Mouse (Mus musculus) hematopoietic stem cell, adult 5-6 weeks (primary cell): ENCODE results near the gene 1700013H16Rik. TPM values are rescaled to one million over a fixed set of nuclear protein-coding genes. Genes with fewer than 3 reads are reported as not detected.
"Not testable (repeated sequence)": the region's sequence is repeated elsewhere in the genome, so short reads cannot be mapped to it uniquely, and the experiment has no call there.

Experiments used
- ATAC-seq, 2 experiments: fragments of 125-278 bp in 1 of 2; replicated peaks in 1 of 2; 2 replicates each; pipeline ENCODE4 v1.8.0; 2016 to 2017; ENCODE audit warnings: inconsistent platforms in 2 of 2, mild to moderate bottlenecking in 2 of 2, moderate number of reproducible peaks in 2 of 2, low read depth in 1 of 2, moderate TSS enrichment in 1 of 2; ENCODE audit not compliant: low FRiP score in 2 of 2, poor library complexity in 2 of 2, severe bottlenecking in 2 of 2, insufficient read depth in 1 of 2, low TSS enrichment in 1 of 2
- total RNA-seq: library from RNA; stranded (forward); fragments of 172-1452, 232-1000 nt; gene quantifications from 2 replicates; pipeline ENCODE4 v1.2.3, GENCODE M21; 2017

1700013H16Rik gene
- total RNA-seq = not detected in 2 replicates

DNA sequence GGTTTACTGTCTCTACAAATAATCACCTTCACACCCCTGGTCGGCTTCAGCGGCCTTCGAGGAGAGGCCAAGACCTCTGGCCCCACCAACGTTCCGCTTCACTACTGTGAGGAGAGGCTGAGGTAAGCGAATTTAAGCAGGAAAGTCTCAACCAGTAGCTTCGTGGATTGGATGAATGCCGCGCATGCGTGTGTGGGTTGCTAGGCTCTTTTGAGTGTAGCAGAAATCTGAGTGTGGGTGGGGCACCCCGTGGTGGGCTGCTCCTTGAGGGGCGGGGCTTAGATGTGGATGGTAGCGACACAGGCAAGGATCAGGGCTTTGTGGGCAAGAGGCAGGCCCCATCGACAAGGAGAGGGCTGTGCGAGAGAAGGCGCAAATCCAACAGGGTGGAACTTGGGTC lies at the start of gene 1700013H16Rik:
Gene 1700013H16Rik (minus strand): TSS at position 96 of the 400 bp plus-strand sequence.
- ATAC-seq = no peak

DNA sequence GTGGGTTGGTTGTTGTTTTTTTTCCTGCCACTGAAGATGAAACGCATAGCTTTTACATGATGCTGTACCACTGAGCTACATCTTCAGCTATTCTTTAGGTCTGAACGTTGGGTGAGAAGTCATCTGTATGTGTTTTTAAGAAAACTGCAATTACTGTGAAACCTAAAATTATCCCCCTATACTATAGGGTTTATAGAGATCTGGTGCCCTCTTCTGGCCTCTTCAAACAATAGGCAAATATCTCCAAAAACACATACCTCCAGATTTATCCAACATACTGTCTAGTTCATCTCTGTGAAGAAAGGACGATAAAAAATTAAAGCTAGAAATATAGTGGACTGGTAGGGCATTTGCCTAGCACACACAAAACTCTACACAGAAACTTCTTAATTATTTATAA lies 41.4 kb upstream of the 1700013H16Rik start:
- no peak for ATAC-seq

GRCm38 (mm10) chrX:53797519-53797918 lies 39.9 kb upstream of the 1700013H16Rik start, which contains the start of gene Xlr:
Gene Xlr (minus strand): TSS chrX:53797706.
- not testable (repeated sequence) for ATAC-seq

GRCm38 (mm10) chrX:53776276-53776675 lies 18.6 kb upstream of the 1700013H16Rik start, which contains the start of gene Zfp36l3:
Gene Zfp36l3 (minus strand): TSS chrX:53776394.
- no peak for ATAC-seq

GRCm38 (mm10) chrX:53752851-53753250 lies 4.8 kb downstream of the 1700013H16Rik start:
- ATAC-seq = no peak

DNA sequence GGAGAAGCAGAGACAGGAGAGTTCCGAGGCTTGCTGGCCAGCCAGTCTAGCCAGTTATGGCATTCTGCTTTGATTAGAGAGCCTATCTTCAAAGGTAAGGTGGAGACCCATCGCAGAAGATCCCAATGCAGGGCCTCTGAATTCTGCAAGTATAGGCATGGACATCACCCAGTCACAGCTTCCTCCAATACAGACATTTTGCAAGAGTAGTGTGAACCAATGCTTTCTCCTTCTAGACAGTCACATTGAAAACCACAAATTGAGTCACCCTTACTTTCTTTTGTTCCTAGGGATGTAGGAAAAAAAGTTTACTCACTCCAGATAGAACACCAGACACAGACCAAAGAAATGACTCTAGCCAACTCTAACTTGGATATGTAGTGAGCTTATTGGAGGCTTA lies 28.7 kb downstream of the 1700013H16Rik start:
- ATAC-seq = no peak

DNA sequence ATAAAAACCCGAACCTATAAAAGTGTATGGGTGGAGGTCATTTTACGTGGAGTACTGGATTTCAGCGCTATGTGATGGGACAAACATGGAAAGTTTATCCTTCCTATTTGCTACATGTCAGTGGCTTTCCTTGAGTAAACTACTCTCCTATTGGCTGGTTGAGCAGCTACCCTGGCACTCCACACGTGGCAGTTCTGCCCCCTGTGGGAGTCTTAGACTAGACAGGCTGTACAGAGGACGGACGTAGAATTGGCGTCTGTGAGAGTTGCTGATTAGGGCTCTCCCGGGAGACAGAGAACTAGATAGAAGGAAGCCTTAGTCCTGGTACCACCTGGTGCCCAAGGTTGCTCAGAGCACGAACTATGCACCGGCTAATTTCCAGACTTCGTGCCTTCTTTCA lies 33.0 kb downstream of the 1700013H16Rik start, which contains the start of gene 4930502E18Rik:
Gene 4930502E18Rik (plus strand): TSS at position 231 of the 400 bp plus-strand sequence.
- ATAC-seq = no peak

GRCm38 (mm10) chrX:53716323-53717182 lies 41.1 kb downstream of the 1700013H16Rik start:
- ATAC-seq = peak; percentile 56 to 82

DNA sequence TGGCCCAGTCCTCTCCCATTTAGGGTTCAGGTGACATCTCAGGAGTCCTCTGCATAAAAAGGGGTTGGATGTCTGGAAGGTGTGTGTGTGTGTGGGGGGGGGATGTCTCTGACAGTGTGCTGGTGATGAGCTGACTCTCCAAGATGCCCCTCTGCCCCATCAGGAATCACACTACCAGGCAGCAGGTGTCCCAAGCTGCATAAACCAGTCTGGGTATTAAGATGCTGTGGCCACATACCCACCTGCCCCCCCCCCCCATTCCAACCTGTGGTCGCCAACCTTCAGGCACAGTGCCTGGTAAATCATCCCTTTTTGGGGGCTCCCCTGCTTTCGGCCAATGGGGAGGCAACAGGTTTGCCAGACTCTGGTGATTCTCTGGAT lies 41.7 kb downstream of the 1700013H16Rik start:
- no peak for ATAC-seq

DNA sequence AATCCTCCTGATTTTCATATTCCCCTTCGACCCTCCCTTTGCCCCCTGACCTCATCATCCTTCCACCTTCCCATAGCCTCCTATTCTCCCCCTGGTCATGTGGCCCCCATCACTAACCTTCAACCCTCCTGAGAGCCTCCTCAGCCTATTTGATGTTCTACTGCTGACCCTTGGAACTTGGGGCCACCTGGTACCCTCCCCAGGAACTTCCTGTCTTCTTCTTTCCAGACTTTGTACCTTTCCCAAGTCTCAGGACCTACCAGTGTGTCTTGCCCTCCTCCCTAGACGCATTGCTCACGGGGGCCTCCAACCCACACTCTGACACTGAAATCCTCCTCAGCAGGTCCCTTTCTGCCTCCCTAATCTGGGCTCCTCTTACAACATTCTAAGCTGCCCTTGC lies 55.0 kb downstream of the 1700013H16Rik start:
- no peak for ATAC-seq

DNA sequence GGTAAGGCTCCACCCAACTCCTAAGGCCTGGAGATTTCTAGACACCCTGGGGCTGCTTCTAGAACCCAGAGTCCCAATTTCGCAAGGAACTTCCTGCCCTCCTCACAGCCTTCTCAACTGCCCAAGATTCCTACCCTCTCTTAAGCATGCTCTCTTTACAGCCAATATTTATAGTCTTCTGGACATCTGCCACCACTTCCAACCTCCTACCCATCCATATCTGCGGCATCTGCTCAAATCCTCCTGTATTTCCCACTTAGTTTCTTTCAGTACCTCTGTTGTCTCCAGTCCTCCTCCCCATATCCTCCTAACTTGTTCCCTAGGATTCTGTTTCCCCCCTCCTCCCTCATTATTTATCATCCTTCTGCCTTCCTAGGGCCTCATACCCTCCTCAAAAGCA lies 58.4 kb downstream of the 1700013H16Rik start:
- ATAC-seq = no peak

- ATAC-seq = no peak
Measured at GRCm38 (mm10) chrX:53694008-53694777, 63.4 kb downstream of the 1700013H16Rik start.

GRCm38 (mm10) chrX:53693141-53693540 lies 64.5 kb downstream of the 1700013H16Rik start:
- no peak for ATAC-seq

Other genes with a start within 250 kb of the 1700013H16Rik start
- 1.7 and 9.7 TPM in 2 replicates for gene Rtl8c, start 149.8 kb downstream of the 1700013H16Rik start, total RNA-seq
- not detected in 2 replicates for gene Gm14597, start 148.9 kb downstream of the 1700013H16Rik start, total RNA-seq
- gene Rtl8a, start 114.1 kb downstream of the 1700013H16Rik start, total RNA-seq = 5.9 and 14.4 TPM in 2 replicates
- gene Rtl8b, start 87.4 kb downstream of the 1700013H16Rik start, total RNA-seq = 5.0 and 6.6 TPM in 2 replicates
- gene 4930502E18Rik, start 33.0 kb downstream of the 1700013H16Rik start, total RNA-seq = not detected in 2 replicates
- gene Zfp36l3, start 18.6 kb upstream of the 1700013H16Rik start, total RNA-seq = not detected in 2 replicates
- gene Xlr, start 39.9 kb upstream of the 1700013H16Rik start, total RNA-seq = 1.4 and 3.0 TPM in 2 replicates